Mouse (Mus musculus) forebrain, embryonic 16.5 days (tissue): Measurements from ENCODE around the gene Golga2. TPM values are rescaled to one million over a fixed set of nuclear protein-coding genes. Genes with fewer than 3 reads are reported as not detected.

Experiments used
- ATAC-seq: fragments of 200-750 bp; cut with Nextera tagmentation; 2 replicates; pipeline ENCODE4 v1.8.0; 2017; ENCODE audit warnings: mild to moderate bottlenecking, moderate library complexity
- H3K27ac ChIP-seq: fragments of 300-500 bp; sonication (generic); 2 replicates; pipeline ENCODE4 v1.5.1; 2014; ENCODE audit warnings: low read length, control low read depth
- H3K27me3 ChIP-seq: fragments of 300-500 bp; sonication (generic); replicated peaks from 2 replicates; pipeline ENCODE4 v1.6.1; 2014; ENCODE audit warnings: low read length; ENCODE audit not compliant: control insufficient read depth, insufficient read depth
- H3K36me3 ChIP-seq: fragments of 300-500 bp; sonication (generic); 2 replicates; pipeline ENCODE4 v1.6.1; 2014; ENCODE audit not compliant: control insufficient read depth, insufficient read depth
- H3K4me1 ChIP-seq: fragments of 300-500 bp; sonication (generic); replicated peaks from 2 replicates; pipeline ENCODE4 v1.6.1; 2014; ENCODE audit warnings: low read length; ENCODE audit not compliant: control insufficient read depth, insufficient read depth
- H3K4me2 ChIP-seq: fragments of 300-500 bp; sonication (generic); 2 replicates; pipeline ENCODE4 v1.6.1; 2014; ENCODE audit warnings: mild to moderate bottlenecking, low read length, control low read depth
- H3K4me3 ChIP-seq: fragments of 300-500 bp; sonication (generic); replicated peaks from 2 replicates; pipeline ENCODE4 v1.5.1; 2014; ENCODE audit warnings: mild to moderate bottlenecking, low read length, control low read depth
- H3K9ac ChIP-seq: fragments of 300-500 bp; sonication (generic); replicated peaks from 2 replicates; pipeline ENCODE4 v1.6.1; 2014; ENCODE audit warnings: low read depth, low read length, control low read depth
- H3K9me3 ChIP-seq: fragments of 300-500 bp; sonication (generic); 2 replicates; pipeline ENCODE4 v1.6.1; 2016; ENCODE audit warnings: low read length; ENCODE audit not compliant: control insufficient read depth
- WGBS: fragments of 180-500 bp; shearing (Covaris S2); extraction: QIAGEN DNeasy Blood & Tissue Kit; methylation state at CpG from one replicate; pipeline ENCODE4 v1.1.7; 2014; 5-methylcytosine and 5-hydroxymethylcytosine counted together
- polyA plus RNA-seq: library from polyadenylated mRNA; unstranded; fragments of >200 nt; fragmentation: Nextera tagmentation; extraction: Ambion mirVana; gene quantifications from 2 replicates; pipeline ENCODE4 v1.2.1, GENCODE M21; 2015

The Golga2 gene
- polyA plus RNA-seq, 1 experiment from 2014 or later, result 29.8 TPM

GRCm38 (mm10) chr2:32304145-32304832, 17.1 kb downstream of the Golga2 start:
- WGBS, result 47% methylated on average over 8 of the region's 8 CpGs
- H3K9me3 ChIP-seq, result no peaks in the 10 kb centered on the region
- H3K27me3 ChIP-seq, result no peaks in the 10 kb centered on the region
- no peak overlapping the region for H3K4me3 ChIP-seq
- no peak overlapping the region for H3K27ac ChIP-seq
- H3K4me2 ChIP-seq, result no peak overlapping the region
- H3K36me3 ChIP-seq, result peaks cover 29% of the 10 kb centered on the region
- H3K9ac ChIP-seq, result no peak overlapping the region
- ATAC-seq, result no peak
- no peaks in the 10 kb centered on the region for H3K4me1 ChIP-seq

GRCm38 (mm10) chr2:32305668-32306067, 18.5 kb downstream of the Golga2 start:
- Histone ChIP-seq H3K27ac (no peak overlapping the region), H3K36me3 (peaks cover 30% of the 10 kb centered on the region), H3K27me3 (no peaks in the 10 kb centered on the region), H3K9me3 (no peaks in the 10 kb centered on the region), H3K9ac (no peak overlapping the region), H3K4me3 (no peak overlapping the region), H3K4me2 (no peak overlapping the region), H3K4me1 (no peaks in the 10 kb centered on the region)
- 90% methylated on average over 5 of the region's 5 CpGs for WGBS
- ATAC-seq, result no peak

DNA sequence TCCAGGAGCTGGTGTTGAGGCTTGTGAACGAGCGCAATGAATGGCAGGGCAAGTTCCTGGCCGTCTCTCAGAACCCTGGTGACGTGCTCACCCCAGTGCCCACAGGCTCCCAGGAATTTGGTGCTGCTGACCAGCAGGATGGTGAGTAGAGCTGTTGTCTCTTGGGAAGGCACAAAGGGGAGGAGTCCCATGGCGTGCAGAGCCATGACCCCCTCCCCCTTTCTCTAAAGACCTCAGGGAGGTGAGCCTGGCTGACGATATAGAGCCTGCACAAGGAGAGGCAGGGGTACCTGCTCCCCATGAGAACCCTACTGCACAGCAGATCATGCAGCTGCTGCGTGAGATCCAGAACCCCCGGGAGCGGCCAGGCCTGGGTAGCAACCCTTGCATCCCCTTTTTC, 19.0 kb downstream of the Golga2 start:
- H3K36me3 ChIP-seq, result peaks cover 27% of the 10 kb centered on the region
- no peaks in the 10 kb centered on the region for H3K9me3 ChIP-seq
- no peak overlapping the region for H3K4me3 ChIP-seq
- 78% methylated on average over 9 of the region's 9 CpGs for WGBS
- H3K27me3 ChIP-seq, result no peaks in the 10 kb centered on the region
- H3K4me1 ChIP-seq, result no peaks in the 10 kb centered on the region
- ATAC-seq, result no peak
- H3K4me2 ChIP-seq, result no peak overlapping the region
- no peak overlapping the region for H3K27ac ChIP-seq
- no peak overlapping the region for H3K9ac ChIP-seq

DNA sequence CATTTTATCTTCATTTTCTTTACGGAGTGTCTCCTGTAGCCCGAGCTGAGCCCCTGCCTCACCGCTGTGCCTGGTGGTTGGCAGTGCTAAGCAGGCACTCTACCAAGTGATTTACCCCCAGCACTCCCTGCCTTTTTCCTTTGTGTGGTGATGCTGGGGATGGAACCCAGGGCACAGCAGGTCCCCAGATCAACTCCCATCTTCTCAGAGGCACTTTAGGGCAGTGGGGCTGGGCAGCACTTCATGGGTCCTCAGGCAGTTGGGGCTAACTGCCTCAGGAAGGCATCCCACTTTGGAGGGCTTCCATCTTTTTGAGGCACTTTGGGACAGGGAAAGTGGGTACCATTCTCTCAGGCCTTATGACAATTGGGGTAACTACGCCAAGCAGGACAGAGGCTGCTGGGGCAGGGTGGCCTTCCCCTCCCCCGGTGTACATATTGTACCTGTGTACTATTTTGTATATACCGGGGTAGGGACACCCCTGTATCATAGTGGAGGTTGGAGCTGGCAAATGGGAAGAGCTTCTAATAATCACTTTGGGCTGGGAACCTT, 20.1 kb downstream of the Golga2 start:
- 82% methylated on average over 6 of the region's 6 CpGs for WGBS
- Histone ChIP-seq H3K4me2 (no peak overlapping the region), H3K9ac (no peak overlapping the region), H3K27me3 (no peaks in the 10 kb centered on the region), H3K9me3 (no peaks in the 10 kb centered on the region), H3K27ac (no peak overlapping the region), H3K36me3 (peaks cover 26% of the 10 kb centered on the region), H3K4me3 (no peak overlapping the region), H3K4me1 (peaks cover 10% of the 10 kb centered on the region)
- no peak for ATAC-seq

GRCm38 (mm10) chr2:32307941-32308760, 21.0 kb downstream of the Golga2 start:
- Histone ChIP-seq H3K27ac (no peak overlapping the region), H3K4me1 (peaks cover 14% of the 10 kb centered on the region), H3K36me3 (peaks cover 26% of the 10 kb centered on the region), H3K4me3 (no peak overlapping the region), H3K4me2 (no peak overlapping the region), H3K9me3 (no peaks in the 10 kb centered on the region), H3K9ac (no peak overlapping the region), H3K27me3 (no peaks in the 10 kb centered on the region)
- 44% methylated on average over 8 of the region's 8 CpGs for WGBS
- no peak for ATAC-seq

DNA sequence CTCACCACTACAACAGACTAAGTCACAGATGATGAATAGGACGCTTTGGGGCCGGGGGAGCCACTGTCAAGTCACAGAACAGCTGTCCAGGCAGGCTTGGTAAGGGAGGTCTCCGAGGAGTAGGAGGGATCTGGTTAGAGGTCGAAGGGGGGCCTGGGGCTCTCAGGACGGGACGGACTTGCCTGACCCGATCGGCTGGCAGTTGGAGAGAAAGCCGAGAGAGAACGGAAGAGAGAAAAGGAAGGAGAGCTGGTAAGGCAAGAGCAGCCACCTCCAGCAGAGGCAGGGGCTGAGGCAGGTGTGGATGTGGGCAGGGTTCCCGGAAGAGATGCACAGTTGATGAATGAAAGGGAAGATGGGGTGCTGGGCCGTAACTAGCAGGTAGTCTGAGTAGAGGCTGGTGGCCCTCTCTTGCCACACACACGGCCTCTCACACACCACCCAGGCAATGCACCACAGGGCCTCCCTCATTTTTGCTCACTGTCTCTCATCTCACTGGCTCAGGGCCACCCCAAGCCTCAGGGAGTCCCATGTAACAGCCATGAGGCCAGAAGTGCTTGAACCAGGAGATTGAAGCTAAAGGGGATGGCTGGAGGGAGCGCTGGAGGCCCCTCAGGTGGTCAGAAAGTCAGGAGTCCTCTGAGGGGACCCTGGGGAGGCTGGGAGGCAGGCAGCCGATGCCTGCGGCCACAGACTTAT, 21.8 kb downstream of the Golga2 start:
- H3K4me1 ChIP-seq, result peaks cover 14% of the 10 kb centered on the region
- H3K36me3 ChIP-seq, result peaks cover 22% of the 10 kb centered on the region
- H3K4me2 ChIP-seq, result no peak overlapping the region
- H3K9ac ChIP-seq, result no peak overlapping the region
- no peaks in the 10 kb centered on the region for H3K9me3 ChIP-seq
- 92% methylated on average over 16 of the region's 16 CpGs for WGBS
- no peak overlapping the region for H3K4me3 ChIP-seq
- no peak overlapping the region for H3K27ac ChIP-seq
- H3K27me3 ChIP-seq, result no peaks in the 10 kb centered on the region
- ATAC-seq, result no peak

DNA sequence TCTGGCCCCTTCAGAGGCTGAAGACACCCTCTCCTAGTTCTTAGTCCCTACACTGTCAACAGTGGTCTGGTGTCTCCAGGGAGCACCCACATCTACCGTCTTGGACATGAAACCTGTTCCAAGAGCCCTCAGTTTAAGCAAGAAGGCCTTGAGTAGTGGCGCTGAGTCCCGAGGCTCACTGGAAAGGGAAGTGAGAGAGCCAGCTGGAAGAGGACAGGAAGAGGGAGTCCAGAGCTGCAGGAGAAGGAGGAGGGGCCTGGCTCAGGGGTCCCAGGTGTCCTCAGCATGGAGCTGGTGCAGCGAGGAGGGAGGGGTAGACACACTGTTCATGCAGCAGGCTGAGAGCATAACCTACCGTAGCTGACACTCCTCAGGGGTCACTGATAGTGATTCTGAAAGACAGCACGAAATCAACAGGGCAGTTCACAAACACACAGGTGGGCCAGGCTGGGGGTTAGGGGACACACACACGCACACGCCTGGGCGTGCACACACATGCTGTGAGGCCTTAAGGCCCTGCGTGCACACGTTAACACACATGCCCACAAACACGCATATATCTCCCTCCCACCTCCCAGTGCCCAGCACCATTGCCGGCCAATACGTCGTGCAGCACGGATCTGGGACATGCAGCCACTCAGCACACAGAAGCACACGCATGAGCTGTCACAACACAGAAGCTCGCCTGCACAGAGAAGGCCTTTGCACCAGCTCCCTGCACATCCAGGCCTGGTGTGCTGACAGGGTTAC, 23.1 kb downstream of the Golga2 start:
- peaks cover 17% of the 10 kb centered on the region for H3K36me3 ChIP-seq
- ATAC-seq, result no peak
- H3K4me3 ChIP-seq, result no peak overlapping the region
- H3K27me3 ChIP-seq, result no peaks in the 10 kb centered on the region
- WGBS, result 89% methylated on average over 18 of the region's 18 CpGs
- H3K4me1 ChIP-seq, result peaks cover 14% of the 10 kb centered on the region
- no peak overlapping the region for H3K4me2 ChIP-seq
- no peak overlapping the region for H3K27ac ChIP-seq
- no peaks in the 10 kb centered on the region for H3K9me3 ChIP-seq
- H3K9ac ChIP-seq, result no peak overlapping the region

DNA sequence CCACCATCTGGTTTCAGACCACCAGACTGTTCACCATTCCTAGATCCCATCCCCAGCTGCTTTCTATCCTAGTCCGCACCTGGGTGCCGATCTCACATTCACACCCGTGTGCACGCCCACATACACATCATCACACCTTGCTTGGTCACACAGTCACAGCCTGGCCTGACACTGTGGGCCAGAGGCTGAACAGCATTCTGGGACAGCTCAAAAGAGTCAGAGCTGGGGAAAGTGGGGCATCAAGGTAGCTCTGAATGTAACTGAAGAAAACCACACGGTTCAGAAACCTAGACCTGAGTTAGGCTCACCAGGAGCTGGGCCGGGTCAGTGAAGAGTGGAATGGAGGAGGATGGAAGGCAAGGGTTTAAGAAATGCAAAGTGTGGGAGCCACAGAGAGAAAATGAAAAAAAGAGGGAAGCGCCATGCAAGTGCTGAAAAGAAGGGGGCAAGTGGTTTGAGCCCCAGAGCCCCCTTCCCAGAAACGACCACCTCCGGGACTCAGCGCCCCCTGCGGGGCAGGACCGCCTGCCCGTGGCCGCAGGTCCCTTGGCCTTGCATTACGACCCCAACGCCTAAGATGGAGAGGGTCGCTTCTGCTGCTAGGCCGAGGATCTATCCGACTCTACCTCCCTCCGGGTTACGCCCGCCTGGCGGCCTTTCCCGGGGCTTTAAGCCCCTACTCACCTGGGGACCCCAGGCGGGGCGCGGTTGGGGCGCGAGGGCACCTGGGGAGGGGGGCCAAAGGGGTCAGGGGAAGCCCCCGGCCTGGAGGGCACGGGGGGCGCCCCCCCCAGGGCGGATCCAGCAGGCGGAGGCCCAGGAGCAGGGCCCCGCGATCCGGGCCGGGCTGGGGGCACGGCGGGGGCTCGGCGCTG, 24.5 kb downstream of the Golga2 start:
- 10% methylated on average over 34 of the region's 42 CpGs for whole genome bisulfite sequencing
- Histone ChIP-seq H3K4me1 (peaks cover 14% of the 10 kb centered on the region), H3K27me3 (no peaks in the 10 kb centered on the region), H3K27ac (no peak overlapping the region), H3K4me3 (peak overlapping the region; percentile 54), H3K9ac (peak overlapping the region; percentile 70), H3K36me3 (peaks cover 6% of the 10 kb centered on the region), H3K4me2 (peak overlapping the region; percentile 96), H3K9me3 (no peaks in the 10 kb centered on the region)
- ATAC-seq, result no peak
